Mouse (Mus musculus): ENCODE results near the gene Mrm3. TPM values are rescaled to one million over a fixed set of nuclear protein-coding genes. Genes with fewer than 3 reads are reported as not detected.

The Mrm3 gene
- polyA plus RNA-seq, 1 experiment from 2014 or later: 24.7 TPM

DNA sequence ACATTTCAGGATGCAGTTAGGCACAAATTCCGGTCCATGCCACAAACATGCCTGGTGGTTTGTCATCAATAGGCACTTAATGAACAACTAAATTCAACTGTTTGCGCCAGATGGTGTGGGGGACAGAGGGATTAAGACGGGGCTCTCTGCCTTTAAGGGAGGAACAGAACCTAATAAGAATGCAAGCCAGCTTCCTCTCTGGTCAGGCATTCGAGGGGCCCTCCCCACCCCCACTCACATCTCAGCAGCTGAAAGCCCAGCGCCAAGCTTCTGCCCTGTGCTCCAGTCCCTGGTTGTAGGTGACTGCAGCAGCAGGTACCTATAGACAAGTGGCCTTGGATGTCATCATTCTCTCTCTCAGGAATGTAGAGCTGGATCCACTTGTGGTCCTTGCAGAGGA is 50.6 kb downstream of the Mrm3 start:
- 70% methylated on average over 5 of the region's 5 CpGs for whole genome bisulfite sequencing
- no peaks in the 10 kb centered on the region for H3K36me3 ChIP-seq
- no peaks in the 10 kb centered on the region for H3K9me3 ChIP-seq
- no peak overlapping the region for H3K4me2 ChIP-seq
- no peaks in the 10 kb centered on the region for H3K27me3 ChIP-seq (replicated peaks)
- H3K27ac ChIP-seq: no peak overlapping the region
- no peak overlapping the region for H3K4me3 ChIP-seq (replicated peaks)
- peaks cover 36% of the 10 kb centered on the region for H3K4me1 ChIP-seq
- H3K9ac ChIP-seq: no peak overlapping the region
- ATAC-seq (ENCODE audit: insufficient read depth, low FRiP score, low read depth): no peak

DNA sequence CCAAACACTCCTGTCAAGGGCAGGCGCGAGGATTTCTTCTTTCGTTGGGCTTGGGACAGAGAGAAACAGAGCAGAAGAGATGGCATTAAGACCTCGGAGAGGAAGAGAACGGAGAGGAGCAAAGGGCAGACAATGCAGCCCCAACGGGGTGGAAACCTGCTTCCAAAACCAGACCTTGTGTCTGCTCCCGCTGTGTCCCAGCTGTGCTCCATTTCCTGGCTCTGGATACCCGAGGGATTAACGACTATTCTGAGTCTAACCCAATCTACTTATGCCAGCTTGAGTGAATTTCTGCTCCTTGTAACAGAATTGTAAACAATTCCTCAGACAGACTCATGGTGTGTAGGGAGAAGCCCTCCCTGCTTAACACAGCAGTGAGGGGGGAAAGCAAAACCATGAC is 51.3 kb downstream of the Mrm3 start:
- H3K9me3 ChIP-seq: no peaks in the 10 kb centered on the region
- H3K4me1 ChIP-seq: peaks cover 36% of the 10 kb centered on the region
- no peak overlapping the region for H3K4me3 ChIP-seq (replicated peaks)
- H3K9ac ChIP-seq: no peak overlapping the region
- H3K36me3 ChIP-seq: no peaks in the 10 kb centered on the region
- 27% methylated on average over 9 of the region's 9 CpGs for WGBS
- no peak overlapping the region for H3K4me2 ChIP-seq
- H3K27me3 ChIP-seq (replicated peaks): no peaks in the 10 kb centered on the region
- ATAC-seq (ENCODE audit: insufficient read depth, low FRiP score, low read depth): no peak
- peak overlapping the region; percentile 36; the same call in 1 of the 2 replicates for H3K27ac ChIP-seq

DNA sequence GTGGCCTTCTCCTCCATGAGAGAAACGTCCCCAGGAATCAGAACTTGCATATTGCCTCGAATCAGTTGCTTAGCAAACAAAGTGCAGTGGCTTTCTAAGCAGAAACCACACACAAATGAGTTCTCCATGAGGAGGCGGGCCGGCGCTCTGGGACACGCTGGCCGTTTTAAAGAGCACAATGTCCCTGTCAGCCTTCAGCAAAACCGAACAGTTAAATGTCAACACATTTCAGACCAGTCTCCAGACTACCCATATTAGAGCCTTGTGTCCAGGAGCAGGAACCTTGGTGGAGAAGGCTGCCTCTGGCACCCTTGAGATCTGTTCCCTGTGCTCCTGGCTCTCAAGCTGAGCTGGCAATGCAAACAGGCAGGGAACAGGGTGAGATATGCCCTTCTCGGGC is 53.7 kb downstream of the Mrm3 start:
- H3K4me3 ChIP-seq (replicated peaks): no peak overlapping the region
- ATAC-seq (ENCODE audit: insufficient read depth, low FRiP score, low read depth): no peak
- peaks cover 34% of the 10 kb centered on the region for H3K4me1 ChIP-seq
- no peak overlapping the region for H3K9ac ChIP-seq
- WGBS: 62% methylated on average over 9 of the region's 9 CpGs
- no peaks in the 10 kb centered on the region for H3K36me3 ChIP-seq
- H3K9me3 ChIP-seq: no peaks in the 10 kb centered on the region
- H3K27me3 ChIP-seq (replicated peaks): no peaks in the 10 kb centered on the region
- no peak overlapping the region for H3K4me2 ChIP-seq
- no peak overlapping the region for H3K27ac ChIP-seq

DNA sequence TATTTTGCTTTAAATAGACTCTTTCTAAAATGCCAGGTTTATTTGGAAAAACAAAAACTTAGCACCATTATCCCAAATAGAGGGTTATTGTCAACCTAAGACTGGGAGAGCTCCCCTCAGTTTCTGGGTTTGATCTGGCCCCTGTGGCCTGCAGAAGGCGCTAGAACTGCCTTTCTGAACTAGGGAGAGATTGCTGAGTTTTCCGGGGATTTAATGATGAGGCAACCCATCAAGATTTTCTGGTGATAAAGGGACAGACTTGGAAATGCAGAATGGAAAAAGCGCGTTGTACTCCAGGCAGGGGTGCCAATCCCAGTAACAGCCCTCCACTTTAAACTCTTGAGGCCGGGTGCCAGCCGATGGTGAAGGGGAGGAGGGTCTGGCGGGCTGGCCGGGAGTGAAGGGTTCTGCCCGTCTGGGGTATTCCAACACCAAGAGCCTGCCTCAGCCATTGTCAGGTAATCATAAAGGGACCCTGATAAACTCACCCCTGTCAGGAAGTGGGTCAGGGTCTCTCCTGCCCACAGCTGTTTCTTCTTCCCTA is 55.0 kb downstream of the Mrm3 start:
- H3K27ac ChIP-seq: no peak overlapping the region
- H3K36me3 ChIP-seq: no peaks in the 10 kb centered on the region
- H3K4me1 ChIP-seq: peaks cover 21% of the 10 kb centered on the region
- 73% methylated on average over 9 of the region's 9 CpGs for WGBS
- ATAC-seq (ENCODE audit: insufficient read depth, low FRiP score, low read depth): no peak
- H3K4me2 ChIP-seq: no peak overlapping the region
- no peak overlapping the region for H3K4me3 ChIP-seq (replicated peaks)
- no peaks in the 10 kb centered on the region for H3K9me3 ChIP-seq
- H3K9ac ChIP-seq: no peak overlapping the region
- H3K27me3 ChIP-seq (replicated peaks): no peaks in the 10 kb centered on the region

Other genes starting within 250 kb of the Mrm3 start
- gene 1700016K19Rik, start 243.8 kb upstream of the Mrm3 start, polyA plus RNA-seq (2015; fragmentation: Nextera tagmentation; extraction: Ambion mirVana): 3.0 and 3.7 TPM in 2 replicates
- 53.8 and 54.0 TPM in 2 replicates for gene Rflnb, start 215.9 kb upstream of the Mrm3 start, polyA plus RNA-seq (2015; fragmentation: Nextera tagmentation; extraction: Ambion mirVana)
- gene Vps53, start 64.1 kb upstream of the Mrm3 start, polyA plus RNA-seq (2015; fragmentation: Nextera tagmentation; extraction: Ambion mirVana): 39.7 and 43.8 TPM in 2 replicates
- gene Fam57a, start 64.0 kb upstream of the Mrm3 start, polyA plus RNA-seq (2015; fragmentation: Nextera tagmentation; extraction: Ambion mirVana): 82.0 and 100 TPM in 2 replicates
- gene Dbil5, start 26.1 kb upstream of the Mrm3 start, polyA plus RNA-seq (2015; fragmentation: Nextera tagmentation; extraction: Ambion mirVana): 0.90 and 1.5 TPM in 2 replicates
- gene Gemin4, start 26.1 kb upstream of the Mrm3 start, polyA plus RNA-seq (2015; fragmentation: Nextera tagmentation; extraction: Ambion mirVana): 27.9 and 29.8 TPM in 2 replicates
- 119 and 123 TPM in 2 replicates for gene Glod4, start within 50 bp of the Mrm3 start, polyA plus RNA-seq (2015; fragmentation: Nextera tagmentation; extraction: Ambion mirVana)
- 35.1 and 37.9 TPM in 2 replicates for gene Nxn, start 155.4 kb downstream of the Mrm3 start, polyA plus RNA-seq (2015; fragmentation: Nextera tagmentation; extraction: Ambion mirVana)
- gene Timm22, start 163.2 kb downstream of the Mrm3 start, polyA plus RNA-seq (2015; fragmentation: Nextera tagmentation; extraction: Ambion mirVana): 92.5 and 96.5 TPM in 2 replicates

Data from stomach, embryonic 15.5 days (tissue).